Mouse (Mus musculus): ENCODE measurements around the gene Zfp982. TPM values are rescaled to one million over a fixed set of nuclear protein-coding genes. Genes with fewer than 3 reads are reported as not detected.
"Not testable (repeated sequence)": the region's sequence is repeated elsewhere in the genome, so short reads cannot be mapped to it uniquely, and the experiment has no call there.

Zfp982 gene
- total RNA-seq (2021): 10 to 100 TPM; 11.1 to 11.5 TPM
- long read RNA-seq, experiment 1, partial matches to known transcripts: 0 of 1 reads
- long read RNA-seq, experiment 1, other reads (novel, unspliced or antisense): 1 of 1 reads
- long read RNA-seq, experiment 2, partial matches to known transcripts: 0 of 1 reads
- long read RNA-seq, experiment 2, other reads (novel, unspliced or antisense): 1 of 1 reads

GRCm38 (mm10) chr4:147492117-147492516, at the start of gene Zfp982:
TSS of gene Zfp982 (plus strand) at chr4:147492417.
- DNase-seq (ENCODE audit: low spot score in 2 of 2): not testable (repeated sequence)

GRCm38 (mm10) chr4:147442649-147443553, 49.3 kb upstream of the Zfp982 start:
- DNase-seq (ENCODE audit: low spot score in 2 of 2): not testable (repeated sequence)

GRCm38 (mm10) chr4:147443554-147443927, 48.7 kb upstream of the Zfp982 start:
- not testable (repeated sequence) for DNase-seq (ENCODE audit: low spot score in 2 of 2)

GRCm38 (mm10) chr4:147445371-147445770, 46.8 kb upstream of the Zfp982 start:
- DNase-seq (ENCODE audit: low spot score in 2 of 2): not testable (repeated sequence)

GRCm38 (mm10) chr4:147448358-147448757, 43.9 kb upstream of the Zfp982 start:
- no peak for DNase-seq (ENCODE audit: low spot score in 2 of 2)

GRCm38 (mm10) chr4:147449099-147449581, 43.1 kb upstream of the Zfp982 start:
- no peak for DNase-seq (ENCODE audit: low spot score in 2 of 2)

- not testable (repeated sequence) for DNase-seq (ENCODE audit: low spot score in 2 of 2)
These were observed 42.2 kb upstream of the Zfp982 start for GRCm38 (mm10) chr4:147449986-147450385.

- DNase-seq (ENCODE audit: low spot score in 2 of 2): not testable (repeated sequence)
These were observed 25.0 kb upstream of the Zfp982 start for GRCm38 (mm10) chr4:147467207-147467606.

- not testable (repeated sequence) for DNase-seq (ENCODE audit: low spot score in 2 of 2)
These were observed 6.8 kb downstream of the Zfp982 start for GRCm38 (mm10) chr4:147498772-147499613.

- no peak for DNase-seq (ENCODE audit: low spot score in 2 of 2)
These were observed 17.0 kb downstream of the Zfp982 start for GRCm38 (mm10) chr4:147509174-147509573.

- DNase-seq (ENCODE audit: low spot score in 2 of 2): no peak
These were observed 26.8 kb downstream of the Zfp982 start for GRCm38 (mm10) chr4:147518981-147519380.

GRCm38 (mm10) chr4:147520100-147520499, 27.9 kb downstream of the Zfp982 start:
- DNase-seq (ENCODE audit: low spot score in 2 of 2): no peak

- no peak for DNase-seq (ENCODE audit: low spot score in 2 of 2)
These were observed 32.9 kb downstream of the Zfp982 start for GRCm38 (mm10) chr4:147525125-147525524.

- DNase-seq (ENCODE audit: low spot score in 2 of 2): no peak
These were observed 38.1 kb downstream of the Zfp982 start for GRCm38 (mm10) chr4:147530366-147530765.

- DNase-seq (ENCODE audit: low spot score in 2 of 2): not testable (repeated sequence)
These were observed 43.7 kb downstream of the Zfp982 start for GRCm38 (mm10) chr4:147535916-147536315.

GRCm38 (mm10) chr4:147537702-147538101, 45.5 kb downstream of the Zfp982 start:
- DNase-seq (ENCODE audit: low spot score in 2 of 2): no peak

- not testable (repeated sequence) for DNase-seq (ENCODE audit: low spot score in 2 of 2)
These were observed 47.7 kb downstream of the Zfp982 start, which contains the start of gene Gm16503 for GRCm38 (mm10) chr4:147539918-147540317. TSS of gene Gm16503 (plus strand) at chr4:147540218.

GRCm38 (mm10) chr4:147541105-147541504, 48.9 kb downstream of the Zfp982 start:
- DNase-seq (ENCODE audit: low spot score in 2 of 2): no peak

- DNase-seq (ENCODE audit: low spot score in 2 of 2): not testable (repeated sequence)
These were observed 60.9 kb downstream of the Zfp982 start, which contains the start of gene Zfp985 for GRCm38 (mm10) chr4:147553071-147553470. TSS of gene Zfp985 (plus strand) at chr4:147553277.

GRCm38 (mm10) chr4:147554361-147554760, 62.1 kb downstream of the Zfp982 start:
- DNase-seq (ENCODE audit: low spot score in 2 of 2): not testable (repeated sequence)

GRCm38 (mm10) chr4:147556921-147557320, 64.7 kb downstream of the Zfp982 start:
- DNase-seq (ENCODE audit: low spot score in 2 of 2): not testable (repeated sequence)
